Mouse (Mus musculus): ENCODE results near the gene Sdk1. TPM values are rescaled to one million over a fixed set of nuclear protein-coding genes. Genes with fewer than 3 reads are reported as not detected.

The Sdk1 gene
- polyA plus RNA-seq, 1 experiment from 2014 or later = 0.94 TPM

DNA sequence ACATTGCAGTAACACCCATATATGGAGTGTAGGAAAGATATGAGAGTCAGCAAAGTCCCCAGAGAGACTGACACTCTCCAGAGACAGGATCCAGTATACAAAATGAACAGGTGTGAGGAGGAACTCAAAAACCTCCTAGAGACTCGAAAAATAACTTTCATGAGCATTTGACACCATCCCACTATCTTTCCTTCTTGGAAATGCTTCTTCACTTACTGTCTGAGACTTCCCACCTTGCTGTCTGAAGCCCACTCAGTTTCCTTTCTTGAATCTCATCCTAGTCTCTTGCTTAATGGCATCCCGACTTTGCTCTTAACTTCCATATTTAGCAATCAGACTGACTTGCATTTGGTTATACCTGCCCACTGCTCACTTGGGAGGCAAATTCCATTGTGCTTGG, 40.5 kb downstream of the Sdk1 start:
- no peak overlapping the region for H3K27ac ChIP-seq (ENCODE audit: low read depth, low read length)
- H3K27me3 ChIP-seq (replicated peaks; ENCODE audit: control insufficient read depth, insufficient read depth, low read length) = no peaks in the 10 kb centered on the region
- H3K4me2 ChIP-seq (replicated peaks; ENCODE audit: low read depth) = no peak overlapping the region
- no peak overlapping the region for H3K4me3 ChIP-seq (ENCODE audit: low read depth, low read length)
- H3K4me1 ChIP-seq (replicated peaks; ENCODE audit: control insufficient read depth, insufficient read depth, low read length) = no peaks in the 10 kb centered on the region
- no peaks in the 10 kb centered on the region for H3K9me3 ChIP-seq (ENCODE audit: control insufficient read depth)
- no peak for TF ChIP-seq CTCF (IDR thresholded peaks at IDR 0.05; ENCODE audit: low read depth)
- H3K36me3 ChIP-seq (ENCODE audit: control insufficient read depth, insufficient read depth) = no peaks in the 10 kb centered on the region
- no peak for ATAC-seq
- 67% methylated on average over 2 of the region's 2 CpGs for WGBS
- no peak overlapping the region for H3K9ac ChIP-seq (ENCODE audit: low read depth, low read length)

- Histone ChIP-seq H3K9me3 (ENCODE audit: control insufficient read depth) (no peaks in the 10 kb centered on the region), H3K27ac (ENCODE audit: low read depth, low read length) (no peak overlapping the region), H3K9ac (ENCODE audit: low read depth, low read length) (no peak overlapping the region), H3K4me1 (replicated peaks; ENCODE audit: control insufficient read depth, insufficient read depth, low read length) (no peaks in the 10 kb centered on the region), H3K36me3 (ENCODE audit: control insufficient read depth, insufficient read depth) (no peaks in the 10 kb centered on the region), H3K4me2 (replicated peaks; ENCODE audit: low read depth) (no peak overlapping the region), H3K4me3 (ENCODE audit: low read depth, low read length) (no peak overlapping the region), H3K27me3 (replicated peaks; ENCODE audit: control insufficient read depth, insufficient read depth, low read length) (no peaks in the 10 kb centered on the region)
- ATAC-seq = no peak
- no peak for TF ChIP-seq CTCF (IDR thresholded peaks at IDR 0.05; ENCODE audit: low read depth)
These were observed 48.3 kb downstream of the Sdk1 start for GRCm38 (mm10) chr5:141289611-141290010.

GRCm38 (mm10) chr5:141295240-141295639, 54.0 kb downstream of the Sdk1 start:
- WGBS = 61% methylated on average over 7 of the region's 7 CpGs
- H3K4me2 ChIP-seq (replicated peaks; ENCODE audit: low read depth) = no peak overlapping the region
- H3K27ac ChIP-seq (ENCODE audit: low read depth, low read length) = no peak overlapping the region

GRCm38 (mm10) chr5:141302287-141302694, 61.0 kb downstream of the Sdk1 start:
- 22% methylated on average over 4 of the region's 4 CpGs for WGBS
- H3K27me3 ChIP-seq (replicated peaks; ENCODE audit: control insufficient read depth, insufficient read depth, low read length) = no peaks in the 10 kb centered on the region
- no peak overlapping the region for H3K9ac ChIP-seq (ENCODE audit: low read depth, low read length)
- no peaks in the 10 kb centered on the region for H3K36me3 ChIP-seq (ENCODE audit: control insufficient read depth, insufficient read depth)
- H3K9me3 ChIP-seq (ENCODE audit: control insufficient read depth) = no peaks in the 10 kb centered on the region
- TF ChIP-seq CTCF (IDR thresholded peaks at IDR 0.05; ENCODE audit: low read depth) = no peak
- no peaks in the 10 kb centered on the region for H3K4me1 ChIP-seq (replicated peaks; ENCODE audit: control insufficient read depth, insufficient read depth, low read length)
- no peak overlapping the region for H3K27ac ChIP-seq (ENCODE audit: low read depth, low read length)
- no peak overlapping the region; the same call in 1 of the 2 replicates for H3K4me2 ChIP-seq (replicated peaks; ENCODE audit: low read depth)
- no peak overlapping the region for H3K4me3 ChIP-seq (ENCODE audit: low read depth, low read length)
- ATAC-seq = no peak

More at GRCm38 (mm10) chr5:141295240-141295639, 54.0 kb downstream of the Sdk1 start:
- H3K4me1 ChIP-seq (replicated peaks; ENCODE audit: control insufficient read depth, insufficient read depth, low read length) = no peaks in the 10 kb centered on the region
- no peaks in the 10 kb centered on the region for H3K9me3 ChIP-seq (ENCODE audit: control insufficient read depth)
- no peaks in the 10 kb centered on the region for H3K36me3 ChIP-seq (ENCODE audit: control insufficient read depth, insufficient read depth)
- no peak for ATAC-seq
- no peak for TF ChIP-seq CTCF (IDR thresholded peaks at IDR 0.05; ENCODE audit: low read depth)
- no peak overlapping the region for H3K4me3 ChIP-seq (ENCODE audit: low read depth, low read length)
- H3K27me3 ChIP-seq (replicated peaks; ENCODE audit: control insufficient read depth, insufficient read depth, low read length) = no peaks in the 10 kb centered on the region
- no peak overlapping the region for H3K9ac ChIP-seq (ENCODE audit: low read depth, low read length)

DNA sequence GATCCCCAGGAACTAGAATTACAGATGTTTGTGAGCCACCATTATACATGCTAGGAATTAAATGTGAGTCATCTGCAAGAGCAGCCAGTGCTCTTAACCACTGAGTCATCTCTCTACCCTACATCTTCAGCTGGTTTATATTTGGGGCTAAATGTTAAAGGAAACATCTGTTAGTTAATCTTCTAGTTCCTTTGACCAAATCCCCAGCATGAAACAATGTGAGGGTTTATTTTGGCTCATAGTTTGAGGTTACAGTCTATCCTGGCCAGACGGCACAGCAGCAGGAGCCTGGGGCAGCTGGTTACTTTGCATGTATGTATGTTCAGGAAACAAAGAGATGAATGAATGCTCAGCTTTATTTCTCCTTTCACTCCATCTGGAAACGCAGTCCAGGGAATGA, 62.5 kb downstream of the Sdk1 start:
- no peak for ATAC-seq
- WGBS = 64% methylated on average over 2 of the region's 2 CpGs
- H3K9me3 ChIP-seq (ENCODE audit: control insufficient read depth) = no peaks in the 10 kb centered on the region
- no peak overlapping the region for H3K4me2 ChIP-seq (replicated peaks; ENCODE audit: low read depth)
- H3K4me3 ChIP-seq (ENCODE audit: low read depth, low read length) = no peak overlapping the region
- TF ChIP-seq CTCF (IDR thresholded peaks at IDR 0.05; ENCODE audit: low read depth) = no peak
- no peaks in the 10 kb centered on the region for H3K27me3 ChIP-seq (replicated peaks; ENCODE audit: control insufficient read depth, insufficient read depth, low read length)
- H3K4me1 ChIP-seq (replicated peaks; ENCODE audit: control insufficient read depth, insufficient read depth, low read length) = no peaks in the 10 kb centered on the region
- H3K9ac ChIP-seq (ENCODE audit: low read depth, low read length) = no peak overlapping the region
- H3K36me3 ChIP-seq (ENCODE audit: control insufficient read depth, insufficient read depth) = no peaks in the 10 kb centered on the region
- H3K27ac ChIP-seq (ENCODE audit: low read depth, low read length) = no peak overlapping the region

DNA sequence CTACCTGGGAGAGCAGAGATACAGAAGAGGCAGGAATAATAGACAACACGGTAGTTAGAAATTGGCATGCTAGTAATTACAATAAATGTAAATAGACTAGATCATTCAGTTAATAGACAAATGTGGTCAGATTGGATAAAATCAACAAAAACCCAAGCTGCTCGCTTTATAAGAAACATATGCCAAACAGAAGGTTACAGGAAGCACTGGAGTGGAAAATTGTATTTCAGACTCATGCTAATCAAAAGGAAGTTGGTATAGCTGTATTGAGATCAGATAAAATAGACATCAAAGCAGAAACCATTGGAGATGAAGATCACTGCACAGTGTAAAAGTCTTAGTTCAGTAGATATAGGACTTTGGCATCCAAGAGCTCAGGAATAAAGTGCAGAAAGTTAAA, 63.4 kb downstream of the Sdk1 start:
- no peaks in the 10 kb centered on the region for H3K4me1 ChIP-seq (replicated peaks; ENCODE audit: control insufficient read depth, insufficient read depth, low read length)
- TF ChIP-seq CTCF (IDR thresholded peaks at IDR 0.05; ENCODE audit: low read depth) = no peak
- no peak overlapping the region for H3K4me2 ChIP-seq (replicated peaks; ENCODE audit: low read depth)
- no peak overlapping the region for H3K4me3 ChIP-seq (ENCODE audit: low read depth, low read length)
- no peaks in the 10 kb centered on the region for H3K36me3 ChIP-seq (ENCODE audit: control insufficient read depth, insufficient read depth)
- no peak overlapping the region for H3K9ac ChIP-seq (ENCODE audit: low read depth, low read length)
- ATAC-seq = no peak
- WGBS = 71% methylated on average over 2 of the region's 2 CpGs
- H3K27ac ChIP-seq (ENCODE audit: low read depth, low read length) = no peak overlapping the region
- no peaks in the 10 kb centered on the region for H3K27me3 ChIP-seq (replicated peaks; ENCODE audit: control insufficient read depth, insufficient read depth, low read length)
- H3K9me3 ChIP-seq (ENCODE audit: control insufficient read depth) = no peaks in the 10 kb centered on the region

DNA sequence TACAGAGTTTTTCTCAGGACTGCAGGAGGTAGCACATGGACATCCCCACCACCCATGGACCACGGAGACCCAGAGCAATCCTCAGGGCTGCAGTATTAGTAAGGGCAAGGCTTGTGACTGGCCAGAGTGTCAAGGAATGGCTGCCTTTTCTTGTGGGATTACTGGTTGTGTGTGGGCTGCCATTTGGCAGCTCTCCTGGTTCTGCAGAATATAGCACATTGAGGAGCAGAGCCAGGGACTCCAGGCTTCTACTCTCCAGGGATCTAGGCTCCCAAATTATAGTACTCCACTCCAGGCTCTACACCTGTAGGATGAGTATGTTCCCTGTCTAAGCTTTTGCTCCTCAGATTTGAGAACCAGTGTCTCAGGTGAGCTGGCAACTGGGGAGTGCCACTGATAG, 69.4 kb downstream of the Sdk1 start:
- no peak overlapping the region for H3K4me3 ChIP-seq (ENCODE audit: low read depth, low read length)

More for the DNA sequence above, 69.4 kb downstream of the Sdk1 start:
- H3K36me3 ChIP-seq (ENCODE audit: control insufficient read depth, insufficient read depth) = no peaks in the 10 kb centered on the region
- WGBS = 69% methylated on average over 1 of the region's 1 CpGs
- H3K9ac ChIP-seq (ENCODE audit: low read depth, low read length) = no peak overlapping the region
- no peak for TF ChIP-seq CTCF (IDR thresholded peaks at IDR 0.05; ENCODE audit: low read depth)
- no peaks in the 10 kb centered on the region; the same call in 1 of the 2 replicates for H3K4me1 ChIP-seq (replicated peaks; ENCODE audit: control insufficient read depth, insufficient read depth, low read length)
- ATAC-seq = no peak
- no peak overlapping the region for H3K27ac ChIP-seq (ENCODE audit: low read depth, low read length)
- no peak overlapping the region for H3K4me2 ChIP-seq (replicated peaks; ENCODE audit: low read depth)
- H3K27me3 ChIP-seq (replicated peaks; ENCODE audit: control insufficient read depth, insufficient read depth, low read length) = no peaks in the 10 kb centered on the region
- no peaks in the 10 kb centered on the region for H3K9me3 ChIP-seq (ENCODE audit: control insufficient read depth)

Data from intestine, postnatal 0 days (tissue).